Mouse (Mus musculus): ENCODE data around the gene Heyl.
"Not testable (repeated sequence)": the region's sequence is repeated elsewhere in the genome, so short reads cannot be mapped to it uniquely, and the experiment has no call there.

Heyl gene

GRCm38 (mm10) chr4:123235835-123236430 lies 2.6 kb downstream of the Heyl start:
- DNase-seq (ENCODE audit: low spot score) = no peak

GRCm38 (mm10) chr4:123236431-123237031 lies 3.2 kb downstream of the Heyl start:
- DNase-seq (ENCODE audit: low spot score) = no peak

- DNase-seq (ENCODE audit: low spot score) = no peak
These were observed 4.3 kb downstream of the Heyl start for GRCm38 (mm10) chr4:123237386-123238266.

GRCm38 (mm10) chr4:123239361-123240203 lies 6.2 kb downstream of the Heyl start:
- no peak for DNase-seq (ENCODE audit: low spot score)

- DNase-seq (ENCODE audit: low spot score) = no peak
These were observed 12.9 kb downstream of the Heyl start for GRCm38 (mm10) chr4:123246221-123246620.

GRCm38 (mm10) chr4:123246651-123247050 lies 13.3 kb downstream of the Heyl start:
- DNase-seq (ENCODE audit: low spot score) = no peak

GRCm38 (mm10) chr4:123247147-123247880 lies 14.0 kb downstream of the Heyl start:
- no peak for DNase-seq (ENCODE audit: low spot score)

GRCm38 (mm10) chr4:123248971-123249567 lies 15.7 kb downstream of the Heyl start:
- DNase-seq (ENCODE audit: low spot score) = peak; percentile 66

- no peak for DNase-seq (ENCODE audit: low spot score)
These were observed 18.9 kb downstream of the Heyl start for GRCm38 (mm10) chr4:123252214-123252613.

- DNase-seq (ENCODE audit: low spot score) = peak; percentile 34
These were observed 21.3 kb downstream of the Heyl start for GRCm38 (mm10) chr4:123254617-123255016.

GRCm38 (mm10) chr4:123260071-123260746 lies 26.9 kb downstream of the Heyl start:
- DNase-seq (ENCODE audit: low spot score) = no peak

- DNase-seq (ENCODE audit: low spot score) = no peak
These were observed 28.5 kb downstream of the Heyl start, which contains the start of gene Pabpc4 for GRCm38 (mm10) chr4:123261721-123262401. Gene Pabpc4 (plus strand): TSS chr4:123262351.

GRCm38 (mm10) chr4:123271063-123271462 lies 37.7 kb downstream of the Heyl start:
- no peak for DNase-seq (ENCODE audit: low spot score)

GRCm38 (mm10) chr4:123280117-123280516 lies 46.8 kb downstream of the Heyl start:
- DNase-seq (ENCODE audit: low spot score) = no peak

- DNase-seq (ENCODE audit: low spot score) = peak; percentile 71
These were observed 49.1 kb downstream of the Heyl start for GRCm38 (mm10) chr4:123282500-123282899.

- DNase-seq (ENCODE audit: low spot score) = not testable (repeated sequence)
These were observed 49.7 kb downstream of the Heyl start for GRCm38 (mm10) chr4:123282915-123283674.

GRCm38 (mm10) chr4:123283675-123284064 lies 50.3 kb downstream of the Heyl start:
- not testable (repeated sequence) for DNase-seq (ENCODE audit: low spot score)

- no peak for DNase-seq (ENCODE audit: low spot score)
These were observed 51.6 kb downstream of the Heyl start for GRCm38 (mm10) chr4:123284731-123285624.
